Mouse (Mus musculus): ENCODE results near the gene Egr4. TPM values are rescaled to one million over a fixed set of nuclear protein-coding genes. Genes with fewer than 3 reads are reported as not detected.

The Egr4 gene
- total RNA-seq (2014; fragmentation: Nextera tagmentation) (not detected in 2 replicates), total RNA-seq (2017) (0.05 TPM in 1 of 2 replicates, not detected in the other)

DNA sequence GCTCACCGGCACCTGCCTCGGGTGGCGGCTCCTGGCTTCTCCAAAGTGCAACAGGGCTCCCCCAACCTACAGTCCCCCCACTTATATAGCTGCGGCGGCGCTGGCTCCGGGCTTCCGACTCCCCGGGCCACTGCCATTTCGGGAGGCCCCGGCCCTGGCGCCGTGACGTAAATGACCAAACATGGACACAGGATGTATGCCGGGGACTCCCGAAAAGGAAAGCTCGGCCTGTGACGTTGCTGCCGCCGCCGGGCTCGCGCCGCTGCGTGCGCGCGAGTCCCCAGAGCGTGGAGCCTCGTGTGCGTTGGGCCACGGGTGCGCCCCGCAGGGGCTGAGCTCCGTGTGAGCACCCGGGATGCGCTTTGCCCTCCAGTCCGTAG, at the start of gene Egr4:
Egr4 (minus strand) TSS at position 59 of the 380 bp plus-strand sequence.
- no peak for ATAC-seq (replicated peaks; ENCODE audit: low FRiP score, low TSS enrichment, poor library complexity, severe bottlenecking)

DNA sequence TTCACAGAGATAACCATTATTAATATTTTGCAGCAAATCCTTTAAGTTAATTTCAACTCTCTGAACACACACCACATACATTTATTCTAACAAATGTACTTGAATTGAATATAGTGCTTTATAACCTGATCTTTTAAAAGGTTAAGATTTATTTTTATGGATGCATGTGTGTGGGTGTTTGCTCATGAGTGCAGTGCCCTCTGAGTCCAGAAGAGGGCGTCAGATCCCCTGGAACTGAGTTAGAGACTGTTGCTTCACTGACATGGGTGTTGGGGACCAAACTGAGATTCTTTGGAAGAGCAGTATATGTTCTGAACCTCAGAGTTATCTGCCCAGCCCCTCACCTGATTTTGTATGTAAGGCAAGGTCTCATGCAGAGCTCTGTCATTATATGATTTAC, 49.0 kb upstream of the Egr4 start:
- no peak for ATAC-seq (replicated peaks; ENCODE audit: low FRiP score, low TSS enrichment, poor library complexity, severe bottlenecking)

DNA sequence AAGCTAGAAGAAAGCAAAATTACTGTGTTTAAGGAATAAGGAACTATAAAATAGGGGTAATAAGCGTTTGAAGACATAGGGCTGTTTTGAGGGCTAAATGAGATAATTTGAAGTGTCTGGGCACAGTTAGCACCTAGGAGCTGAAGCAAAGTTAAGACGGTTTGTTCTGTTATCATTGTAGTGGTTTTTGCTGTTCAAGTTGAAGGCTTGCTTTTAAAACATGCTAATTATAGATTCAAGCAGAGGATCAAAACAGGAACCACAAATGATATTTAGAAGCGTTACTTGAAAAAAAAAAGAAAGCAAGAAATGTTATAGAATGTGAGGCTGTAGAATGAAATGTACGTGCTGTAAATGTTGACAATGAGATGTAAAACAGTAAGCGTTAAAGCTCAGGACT, 34.3 kb upstream of the Egr4 start:
- no peak for ATAC-seq (replicated peaks; ENCODE audit: low FRiP score, low TSS enrichment, poor library complexity, severe bottlenecking)

DNA sequence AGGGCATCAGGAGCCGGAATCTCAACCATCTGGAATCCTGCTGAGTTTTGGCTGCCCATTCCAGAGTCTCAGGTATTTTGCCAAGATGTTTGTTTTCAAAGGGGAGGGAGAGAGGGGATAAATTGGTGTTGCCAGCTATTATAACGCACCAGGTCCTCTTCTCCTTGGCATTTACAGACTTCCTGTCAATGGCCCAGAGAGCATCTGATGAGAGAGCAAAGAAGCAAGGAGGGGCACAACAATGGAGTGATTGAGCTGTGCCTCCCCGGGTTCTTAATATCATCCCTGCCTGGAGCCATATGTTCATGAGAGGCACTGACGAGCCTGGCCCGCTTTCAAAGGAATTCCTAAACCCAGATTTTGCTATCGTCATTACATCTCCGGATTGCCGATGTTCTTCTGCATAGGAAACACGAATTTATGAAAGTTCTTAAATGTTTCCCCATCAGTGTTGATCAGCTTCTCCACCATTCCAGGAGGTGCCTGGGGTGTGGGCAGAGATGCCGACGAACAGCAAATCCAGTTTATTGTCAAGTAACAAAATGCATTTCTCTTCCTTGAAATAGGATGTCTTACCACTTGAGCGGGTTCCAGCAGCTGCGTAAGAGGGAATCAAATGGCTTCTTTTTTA, 31.0 kb upstream of the Egr4 start:
- ATAC-seq (replicated peaks; ENCODE audit: low FRiP score, low TSS enrichment, poor library complexity, severe bottlenecking) = no peak

DNA sequence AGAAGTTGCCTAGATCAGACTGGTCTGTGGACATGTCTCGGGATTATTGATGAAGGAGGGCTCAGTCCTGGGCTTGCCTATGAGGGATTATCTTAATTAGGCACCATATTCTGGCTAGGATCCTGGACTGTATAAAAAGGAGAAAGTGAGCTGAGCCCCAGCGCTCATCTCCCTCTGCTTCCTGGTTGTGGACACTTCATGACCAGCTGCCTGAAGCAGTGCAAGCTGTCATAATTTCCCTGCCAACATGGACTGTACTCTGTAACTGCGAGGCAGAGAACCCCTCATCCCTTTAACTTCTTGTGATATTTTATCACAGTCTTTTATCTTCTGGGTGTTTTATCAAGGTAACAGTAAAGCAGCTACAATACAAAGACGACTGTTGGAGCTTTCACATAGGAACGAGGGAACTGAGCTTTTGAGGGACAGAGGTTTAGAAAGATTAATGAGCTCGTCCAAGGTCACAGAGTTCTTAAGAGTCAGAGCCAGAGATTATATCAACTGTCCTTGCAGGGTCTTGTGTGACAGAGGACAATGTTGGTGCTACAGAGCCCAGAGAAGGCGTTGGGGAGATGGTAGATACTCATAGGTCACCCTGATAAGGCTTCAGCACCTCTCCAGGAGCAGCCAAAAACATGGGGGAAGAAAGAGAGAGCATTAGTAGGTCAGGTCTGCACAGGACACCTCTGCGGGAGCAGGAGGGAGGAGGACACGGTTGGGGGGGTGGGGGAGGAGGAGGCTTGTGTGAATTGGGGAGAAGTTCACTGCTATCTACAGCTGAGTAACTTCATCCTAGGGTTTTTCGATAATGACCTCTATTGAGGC, 30.2 kb upstream of the Egr4 start:
- ATAC-seq (replicated peaks; ENCODE audit: low FRiP score, low TSS enrichment, poor library complexity, severe bottlenecking) = no peak

DNA sequence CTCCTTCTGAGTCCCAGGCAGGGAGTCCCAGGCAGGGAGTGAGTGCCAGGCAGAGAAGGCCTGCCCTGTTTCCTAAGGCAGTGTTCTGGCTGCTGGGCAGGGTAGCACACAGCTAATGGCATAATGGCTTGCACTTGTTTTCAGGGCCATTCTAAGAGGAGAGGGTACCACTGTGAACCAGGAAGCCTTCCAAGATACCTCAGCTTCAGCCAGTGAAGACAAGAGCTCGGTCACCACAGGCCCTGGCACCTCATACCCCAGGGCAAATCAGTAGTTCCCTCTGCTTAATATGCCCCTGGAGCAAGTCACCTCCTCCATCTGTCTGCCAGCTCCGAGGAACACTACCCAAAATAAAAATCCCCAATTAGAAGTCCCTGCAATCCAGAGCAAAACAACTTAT, 9.4 kb upstream of the Egr4 start:
- no peak for ATAC-seq (replicated peaks; ENCODE audit: low FRiP score, low TSS enrichment, poor library complexity, severe bottlenecking)

DNA sequence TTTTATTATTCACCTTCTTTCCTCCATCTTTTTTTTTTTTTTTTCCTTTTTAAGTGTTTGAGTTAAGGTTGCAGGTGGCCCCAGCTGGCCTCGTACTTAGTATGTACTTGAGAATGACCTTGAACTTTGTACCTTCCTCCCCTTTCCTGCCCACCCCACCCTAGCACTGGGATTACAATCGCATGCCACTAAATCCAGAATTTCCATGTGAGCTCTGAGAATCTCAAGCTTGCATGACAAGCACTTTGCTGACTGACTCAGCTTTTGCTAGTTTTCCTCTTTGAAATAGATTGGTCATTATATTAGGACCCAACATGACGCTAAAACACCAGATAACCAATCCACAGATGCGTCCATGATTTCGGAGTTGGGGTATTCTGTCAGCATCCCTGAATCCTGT, 8.6 kb upstream of the Egr4 start:
- no peak for ATAC-seq (replicated peaks; ENCODE audit: low FRiP score, low TSS enrichment, poor library complexity, severe bottlenecking)

DNA sequence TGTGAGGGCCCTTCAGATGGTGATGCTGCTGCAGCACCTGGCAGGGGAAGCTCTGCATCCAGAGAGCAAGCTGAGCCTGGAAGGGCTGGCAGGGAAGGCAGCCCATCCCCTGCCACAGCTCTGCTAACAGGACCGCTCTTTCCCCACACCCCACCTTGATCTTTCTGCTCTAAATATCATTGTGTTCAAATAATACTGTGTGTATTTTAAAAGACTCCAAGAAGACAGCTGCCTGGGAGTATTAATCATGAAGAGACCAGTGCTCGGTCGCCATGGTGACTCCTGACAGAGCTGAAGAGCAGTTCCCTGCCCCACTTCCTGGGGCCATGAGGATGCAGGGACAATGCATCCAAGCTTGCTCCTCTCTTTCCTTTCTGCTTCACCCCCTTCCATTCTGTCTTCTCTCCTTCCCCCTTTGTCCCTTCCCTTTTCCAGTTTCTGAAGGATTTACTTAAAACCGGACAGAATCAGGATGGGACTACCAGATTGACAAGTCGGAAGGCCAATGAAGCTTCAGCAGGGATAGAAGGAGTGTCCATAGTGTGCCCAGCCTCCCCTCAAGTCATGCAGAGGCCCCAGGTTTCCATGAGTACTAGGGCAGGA, 4.8 kb upstream of the Egr4 start:
- ATAC-seq (replicated peaks; ENCODE audit: low FRiP score, low TSS enrichment, poor library complexity, severe bottlenecking) = no peak

DNA sequence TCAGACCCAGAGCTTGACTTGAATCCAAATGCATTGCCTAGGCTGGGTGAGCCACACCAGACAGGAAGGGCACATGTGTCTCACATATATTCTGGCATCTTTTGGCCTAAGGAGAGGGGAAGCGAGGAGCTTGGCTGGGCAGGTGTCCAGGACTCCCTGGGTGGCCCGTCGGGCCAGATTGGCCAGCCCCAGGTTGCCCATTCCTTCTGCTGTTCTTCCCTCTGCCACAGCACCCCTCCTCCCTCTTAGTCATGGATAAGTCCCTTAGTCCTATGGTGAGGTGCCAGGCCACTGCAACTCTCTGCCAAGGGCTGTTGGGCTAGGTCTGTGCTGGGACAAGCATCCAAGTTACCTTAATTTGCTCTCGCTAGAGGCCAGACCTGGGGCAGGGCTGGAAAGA, 2.6 kb upstream of the Egr4 start:
- ATAC-seq (replicated peaks; ENCODE audit: low FRiP score, low TSS enrichment, poor library complexity, severe bottlenecking) = no peak

DNA sequence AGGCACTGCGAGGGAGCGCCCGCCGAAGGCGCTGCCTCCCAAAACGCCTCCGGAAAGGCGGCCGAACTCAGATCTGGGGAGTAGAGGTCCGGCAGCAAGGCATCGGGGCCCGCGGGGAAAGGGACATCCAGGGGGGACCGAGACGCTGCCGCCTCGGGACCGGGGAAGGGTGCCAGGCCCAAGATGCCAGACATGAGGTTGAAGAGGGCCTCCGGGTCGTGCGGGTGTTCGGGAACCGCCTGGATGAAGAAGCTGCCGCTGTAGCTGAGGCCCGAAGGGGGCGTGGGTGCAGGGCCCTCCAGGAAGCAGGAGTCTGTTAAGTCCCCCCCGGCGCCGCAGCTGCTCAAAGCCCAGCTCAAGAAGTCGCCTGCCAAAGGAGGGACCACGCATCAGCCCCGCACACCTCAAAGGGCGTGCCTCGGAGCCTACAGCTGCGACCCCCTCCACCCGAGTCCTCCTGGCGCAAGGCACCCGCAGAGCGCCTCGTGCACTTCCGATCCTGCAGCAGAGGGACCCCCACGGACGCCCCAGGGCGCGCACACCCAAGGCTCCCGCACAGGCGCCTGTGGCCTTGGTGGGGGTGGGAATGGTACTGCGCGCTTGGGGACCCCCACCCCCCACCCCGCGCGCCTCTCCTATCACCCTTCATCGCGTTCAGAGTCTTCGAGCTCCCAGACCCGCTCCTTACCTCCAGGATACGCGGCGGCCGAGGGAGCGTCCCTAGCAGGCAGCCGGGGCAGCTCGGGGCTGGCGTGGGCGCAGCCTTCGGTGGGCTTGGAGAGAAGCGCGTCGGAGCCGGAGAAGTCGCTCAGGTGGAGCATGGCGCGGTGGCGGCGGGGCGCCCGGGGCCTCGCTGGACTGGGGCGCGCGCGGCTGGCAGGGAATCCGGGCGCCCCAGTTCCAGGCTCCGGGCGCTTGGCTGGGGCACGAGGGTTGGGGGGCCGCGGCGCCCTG, 535 bp downstream of the Egr4 start:
- no peak for ATAC-seq (replicated peaks; ENCODE audit: low FRiP score, low TSS enrichment, poor library complexity, severe bottlenecking)

DNA sequence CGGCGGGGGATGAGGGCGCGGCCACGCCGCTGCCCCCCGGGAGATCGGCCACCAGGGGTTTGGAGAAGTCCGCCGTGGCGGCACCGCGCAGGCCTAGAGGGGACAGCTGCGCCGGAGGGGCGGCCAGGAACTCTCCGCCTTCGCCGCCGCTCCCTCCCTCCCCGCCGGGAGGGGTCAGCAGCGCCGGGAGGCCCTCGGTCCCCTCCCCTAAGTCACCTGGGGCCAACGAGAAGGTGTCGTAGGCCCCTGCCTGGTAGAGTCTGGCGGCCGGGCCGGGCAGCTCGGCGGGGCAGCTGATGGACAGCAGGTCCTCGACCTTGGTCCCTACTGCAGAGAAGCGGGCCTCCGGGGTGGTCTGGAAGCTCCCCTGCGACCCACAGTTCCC, 1.3 kb downstream of the Egr4 start:
- ATAC-seq (replicated peaks; ENCODE audit: low FRiP score, low TSS enrichment, poor library complexity, severe bottlenecking) = no peak

DNA sequence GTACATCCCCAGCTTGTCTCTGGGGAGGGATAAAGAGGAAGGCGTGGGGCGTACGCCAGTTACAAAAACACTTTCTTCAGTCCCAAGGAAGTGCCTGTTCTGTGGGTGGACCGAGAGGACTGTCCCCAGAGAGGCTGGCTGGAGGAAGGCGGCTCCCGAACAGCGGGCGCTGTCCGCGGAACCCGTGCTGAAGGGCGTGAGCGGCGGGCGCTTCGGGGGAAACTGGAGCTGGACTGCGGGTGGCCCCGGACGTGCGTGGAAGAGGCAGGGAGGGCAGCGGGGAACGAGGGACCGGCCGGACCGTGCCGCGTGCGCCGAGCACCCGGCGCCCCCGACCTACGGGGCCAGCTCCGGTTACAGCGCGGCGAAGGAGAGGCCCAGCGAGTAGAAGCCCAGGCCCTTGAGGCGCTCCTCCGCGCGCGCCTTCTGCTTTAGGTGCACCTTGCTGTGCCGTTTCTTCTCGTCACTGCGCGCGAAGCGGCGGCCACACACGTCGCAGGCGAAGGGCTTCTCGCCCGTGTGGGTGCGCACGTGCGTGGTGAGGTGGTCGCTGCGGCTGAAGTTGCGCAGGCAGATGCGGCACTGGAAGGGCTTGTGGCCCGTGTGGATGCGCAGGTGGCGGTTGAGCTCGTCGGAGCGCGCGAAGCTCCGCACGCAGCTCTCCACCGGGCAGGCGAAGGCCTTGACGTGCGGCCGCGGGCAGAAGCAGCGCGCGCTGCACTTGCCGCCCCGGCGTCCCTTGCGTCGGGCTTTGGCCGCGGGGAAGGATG, 1.9 kb downstream of the Egr4 start:
- ATAC-seq (replicated peaks; ENCODE audit: low FRiP score, low TSS enrichment, poor library complexity, severe bottlenecking) = 0 out of 2 replicates have a peak, but pooled peaks have one; percentile 38

DNA sequence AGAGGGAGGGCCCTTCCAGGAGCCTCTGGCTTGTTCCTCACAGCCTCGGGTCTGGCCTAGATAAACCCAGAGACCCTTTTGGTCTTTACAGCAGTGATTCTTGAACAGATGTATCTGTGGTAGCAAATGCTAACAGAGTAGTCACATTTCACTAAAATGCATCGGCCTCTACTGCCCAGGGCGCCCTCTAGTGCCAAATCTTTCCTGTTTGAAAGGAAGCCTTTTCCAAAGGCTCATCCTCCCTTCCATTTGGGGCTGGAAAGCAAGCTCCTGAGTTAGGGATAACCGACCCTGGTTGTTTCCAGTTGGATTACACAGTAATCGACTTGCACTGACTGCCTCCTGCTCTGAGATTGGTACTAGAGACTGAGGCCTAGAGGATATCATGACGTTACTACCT, 2.9 kb downstream of the Egr4 start:
- no peak for ATAC-seq (replicated peaks; ENCODE audit: low FRiP score, low TSS enrichment, poor library complexity, severe bottlenecking)

DNA sequence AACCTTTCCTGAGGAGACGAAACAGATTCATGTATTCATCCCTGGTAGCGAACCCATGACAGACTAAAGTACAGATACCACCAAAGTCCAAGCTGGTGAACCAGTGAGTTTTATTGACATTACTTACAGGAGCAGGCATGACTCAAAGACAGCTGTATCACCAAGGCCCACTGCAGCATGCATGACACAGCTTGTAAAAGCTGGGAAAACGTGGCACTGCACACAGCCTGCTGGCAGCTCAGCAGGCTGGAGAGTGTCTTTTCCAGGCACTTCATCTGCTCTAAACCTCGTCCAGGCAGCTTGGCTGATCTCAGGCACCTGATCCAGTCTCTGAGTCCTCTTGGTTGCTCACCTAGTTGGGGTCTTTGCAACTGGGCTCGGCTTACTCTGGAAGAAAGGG, 4.8 kb downstream of the Egr4 start:
- ATAC-seq (replicated peaks; ENCODE audit: low FRiP score, low TSS enrichment, poor library complexity, severe bottlenecking) = no peak

DNA sequence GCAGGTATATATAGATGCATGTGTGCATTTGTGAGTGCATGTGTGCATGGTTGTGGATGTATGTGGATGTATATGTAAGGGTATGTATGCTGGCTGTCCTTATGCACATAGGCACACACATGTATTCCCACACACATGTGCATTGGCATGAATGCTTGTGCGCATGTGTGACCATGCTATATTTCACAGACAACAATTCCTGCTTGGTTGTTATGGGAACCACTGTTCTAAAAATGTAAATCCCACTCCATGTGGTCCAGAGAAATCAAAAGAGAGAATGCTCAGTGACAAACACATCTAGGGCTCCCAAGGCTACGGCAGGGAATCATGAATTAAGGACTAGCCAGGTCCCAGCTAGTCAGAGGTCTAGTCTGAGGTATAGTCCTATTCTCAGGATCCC, 8.5 kb downstream of the Egr4 start:
- ATAC-seq (replicated peaks; ENCODE audit: low FRiP score, low TSS enrichment, poor library complexity, severe bottlenecking) = no peak

DNA sequence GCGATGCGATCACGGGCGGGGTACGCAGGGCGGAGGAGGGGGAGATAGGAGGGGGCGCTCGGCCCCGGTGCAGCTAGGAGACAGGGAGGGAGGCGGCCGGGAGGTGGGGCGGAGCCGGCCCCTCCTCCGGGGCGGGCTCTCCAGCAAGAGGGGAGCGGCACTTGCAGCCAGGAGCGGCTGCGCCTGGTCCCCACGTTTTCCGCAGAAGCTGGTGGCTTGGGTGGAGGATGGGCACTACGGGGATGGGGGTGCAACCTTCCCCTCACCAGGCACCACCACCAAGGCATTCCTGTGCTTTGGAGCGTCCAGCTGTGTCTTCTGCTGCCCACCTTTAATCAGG, 10.5 kb downstream of the Egr4 start, which contains the start of gene Fbxo41:
Fbxo41 (minus strand) TSS at position 84 of the 340 bp plus-strand sequence.
- ATAC-seq (replicated peaks; ENCODE audit: low FRiP score, low TSS enrichment, poor library complexity, severe bottlenecking) = peak; percentile 70

DNA sequence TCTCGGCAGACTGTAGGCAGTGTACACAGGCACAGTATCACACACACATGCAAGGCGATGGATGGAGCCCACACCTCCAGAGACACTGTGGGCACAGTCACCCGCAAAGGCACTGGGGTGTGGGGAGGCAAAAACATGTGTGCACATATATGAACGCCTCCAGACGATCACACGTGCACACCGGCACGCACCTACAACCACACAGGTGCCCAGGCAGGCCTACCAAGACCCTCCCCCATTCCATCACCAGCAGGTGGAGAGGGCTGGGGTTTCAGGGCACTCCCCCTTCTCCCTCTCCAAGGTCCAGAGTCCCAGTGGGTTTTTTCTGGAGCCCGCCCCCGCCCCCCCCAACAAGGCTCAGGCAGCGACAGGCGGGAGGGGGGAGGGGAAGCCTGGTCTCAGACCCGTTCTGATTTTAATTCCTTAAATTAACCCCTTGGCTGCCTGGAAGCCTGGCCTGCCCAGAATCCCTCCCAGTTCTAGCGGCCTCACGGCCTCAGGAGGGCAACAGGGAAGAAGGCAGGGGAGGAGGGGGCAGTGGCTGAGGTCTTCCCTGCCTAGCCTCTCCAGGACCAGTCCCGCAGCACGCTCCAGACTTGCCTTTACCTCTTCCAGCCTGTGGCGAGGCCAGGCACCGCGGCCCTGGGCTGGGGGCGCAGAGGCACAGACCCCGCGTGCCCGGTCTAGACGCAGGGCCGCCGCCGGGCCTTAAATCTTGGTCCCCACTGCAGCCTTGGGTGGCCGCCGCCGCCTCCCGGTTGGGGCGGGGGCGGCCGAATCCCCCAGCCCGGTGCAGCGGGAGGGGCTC, 11.1 kb downstream of the Egr4 start:
- ATAC-seq (replicated peaks; ENCODE audit: low FRiP score, low TSS enrichment, poor library complexity, severe bottlenecking) = no peak

DNA sequence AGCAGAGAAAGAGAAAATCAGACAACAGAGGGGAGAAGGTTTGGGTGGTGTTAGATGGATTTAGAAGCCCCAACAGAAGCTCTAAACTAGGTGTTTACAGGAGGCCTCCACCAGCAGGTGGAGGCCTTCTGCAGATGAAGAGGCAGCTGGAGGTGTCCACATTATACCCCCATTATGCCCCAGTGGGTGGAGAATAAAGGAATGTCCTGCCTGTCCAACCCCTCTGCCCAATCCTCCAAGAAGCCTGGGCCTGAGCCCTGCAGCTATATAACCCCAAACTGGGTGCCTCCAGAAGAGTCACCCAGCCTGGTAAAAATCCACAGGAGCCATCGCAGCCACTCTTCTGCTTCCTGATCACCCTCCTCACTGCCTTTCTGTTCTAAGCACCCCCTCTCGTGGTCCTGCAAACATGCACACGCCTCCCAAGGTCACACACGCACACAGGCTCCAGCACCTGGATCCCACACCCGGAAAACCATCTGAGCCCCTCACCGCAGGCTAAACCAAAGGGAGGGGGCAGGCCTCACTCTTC, 11.8 kb downstream of the Egr4 start:
- ATAC-seq (replicated peaks; ENCODE audit: low FRiP score, low TSS enrichment, poor library complexity, severe bottlenecking) = no peak

Measured in megakaryocyte-erythroid progenitor cell, adult 5-6 weeks (primary cell).